Mouse (Mus musculus) liver, adult 2 months (tissue): ENCODE measurements at regions not wholly inside any gene's neighbourhood (a gene's known extent, or its start where the extent isn't known, plus 50 kb on each side); places are given as distances from the start of the nearest gene placed in this dataset.
"Not testable (repeated sequence)": the region's sequence is repeated elsewhere in the genome, so short reads cannot be mapped to it uniquely, and the experiment has no call there.

Source experiments
- CTCF ChIP-seq: fragments of 200-500 bp; IDR thresholded peaks from 2 replicates; pipeline ENCODE4 v1.5.1; 2011; ENCODE audit warnings: low read depth, low read length, control low read depth
- POLR2A ChIP-seq: fragments of 200-500 bp; IDR thresholded peaks from 2 replicates; pipeline ENCODE4 v1.6.1; 2011; ENCODE audit warnings: low read length, control low read depth; ENCODE audit not compliant: insufficient read depth; ENCODE audit errors: extremely low read depth

DNA sequence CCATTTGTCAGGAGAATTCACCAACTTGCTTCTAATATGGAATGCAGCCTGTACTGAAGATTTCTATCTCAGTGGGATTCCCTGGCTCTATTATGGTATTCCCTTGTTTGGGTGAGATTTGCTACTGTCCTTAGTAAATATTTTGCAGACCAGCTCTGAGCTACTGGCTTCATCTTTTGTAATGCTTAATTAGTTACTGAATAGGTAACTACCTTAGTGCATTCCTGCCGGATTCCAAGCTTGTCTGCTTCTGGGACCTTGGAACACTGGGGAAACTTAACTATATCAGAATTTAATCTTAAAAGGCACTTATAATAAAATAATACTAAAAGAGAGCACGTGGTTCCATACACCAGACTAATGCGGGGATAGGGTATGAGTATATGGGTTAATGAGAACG is 257.4 kb downstream of the Antxr2 start:
- not testable (repeated sequence) for TF ChIP-seq POLR2A, CTCF
